Mouse (Mus musculus) megakaryocyte-erythroid progenitor cell, adult 5-6 weeks (primary cell): ENCODE measurements around the gene Rnf144a. TPM values are rescaled to one million over a fixed set of nuclear protein-coding genes. Genes with fewer than 3 reads are reported as not detected.

Source experiments
- ATAC-seq: replicated peaks from 2 replicates; pipeline ENCODE4 v1.8.0; 2016; ENCODE audit warnings: mild to moderate bottlenecking, inconsistent platforms; ENCODE audit not compliant: severe bottlenecking, poor library complexity, low FRiP score, low TSS enrichment
- total RNA-seq, 2 experiments: library from RNA; stranded (forward) in 1 of 2; stranded (reverse) in 1 of 2; fragments of 200-1000, 215-1000 nt in 1 of 2; fragments of >200 nt in 1 of 2; fragmentation: Nextera tagmentation in 1 of 2; gene quantifications; 2 replicates each; pipeline ENCODE4 v1.2.3; 2014 to 2017

The Rnf144a gene
- total RNA-seq, 2 experiments from 2014 or later = 9.9 to 13.4 TPM

DNA sequence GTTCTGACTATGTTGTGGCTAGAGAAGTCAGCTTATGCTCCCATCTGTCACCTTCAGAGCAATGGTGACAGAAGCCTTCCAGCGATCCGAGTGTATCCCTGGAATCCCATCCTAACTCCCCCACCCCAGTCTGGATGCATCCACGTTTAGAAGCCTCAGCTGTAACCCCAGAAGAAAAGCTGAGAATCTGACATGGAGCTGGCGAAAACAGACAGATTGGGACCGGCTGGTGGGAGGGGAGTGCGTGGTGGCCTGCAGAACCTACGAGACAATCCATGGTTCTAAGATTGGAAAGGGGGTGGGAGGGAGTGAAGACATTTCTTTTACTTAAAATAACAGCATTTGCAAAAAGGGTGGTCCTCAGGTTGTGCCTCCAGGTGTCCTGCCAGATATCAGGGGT is 37.4 kb downstream of the Rnf144a start:
- no peak for ATAC-seq

DNA sequence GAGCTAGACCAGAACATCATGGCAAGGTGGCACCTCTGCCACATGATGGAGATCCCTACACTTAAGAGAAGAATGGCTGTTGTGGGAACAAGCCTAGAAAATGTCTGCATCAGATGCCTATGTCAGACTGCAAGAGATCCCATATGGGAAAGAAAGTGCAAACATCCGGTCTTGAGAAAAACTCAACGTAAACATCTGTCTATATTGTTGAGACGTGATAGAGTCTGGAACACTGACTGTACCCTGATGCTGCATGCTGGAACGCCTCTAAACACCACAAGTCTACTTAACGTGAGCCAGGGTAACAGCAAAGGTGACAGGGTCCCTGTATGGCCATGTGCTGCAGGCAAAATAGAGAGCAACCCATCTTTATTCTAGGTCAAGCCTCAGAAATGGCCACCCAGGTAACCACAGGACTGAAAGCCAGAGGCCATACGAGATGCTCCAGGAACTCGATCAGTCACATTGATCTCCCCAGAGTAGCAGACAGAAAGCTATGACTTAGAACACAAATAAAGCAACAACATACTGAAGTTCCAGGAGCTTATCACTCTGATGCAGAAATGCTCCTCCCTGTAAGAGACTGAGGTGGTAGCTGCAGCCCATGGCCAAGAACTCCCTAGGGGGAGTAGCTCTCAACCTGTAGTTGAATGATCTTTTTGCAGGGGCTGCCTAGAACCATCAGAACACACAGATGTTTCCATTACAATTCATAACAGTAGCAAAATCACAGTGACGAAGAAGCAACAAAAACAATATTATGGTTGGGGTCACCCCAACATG is 38.3 kb downstream of the Rnf144a start:
- peak; percentile 84 for ATAC-seq

DNA sequence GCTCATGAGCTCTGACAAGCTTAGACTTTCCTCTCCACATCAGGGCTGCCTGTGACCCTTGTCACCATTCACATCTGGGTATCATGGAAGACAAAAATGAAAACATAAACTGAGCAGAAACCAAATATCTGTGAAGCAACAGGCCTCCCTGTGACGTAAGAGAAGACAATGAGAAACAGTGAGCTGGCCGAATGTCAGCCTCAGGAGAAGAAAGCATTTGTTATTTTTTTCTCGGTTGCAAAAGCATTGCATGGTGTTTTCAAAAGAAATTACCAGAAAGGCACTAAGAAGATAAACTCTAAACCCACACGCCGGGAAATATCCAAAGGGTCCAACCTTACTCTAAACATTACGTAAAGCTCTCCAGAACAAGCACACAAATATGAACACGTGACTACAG is 41.3 kb downstream of the Rnf144a start:
- no peak for ATAC-seq

DNA sequence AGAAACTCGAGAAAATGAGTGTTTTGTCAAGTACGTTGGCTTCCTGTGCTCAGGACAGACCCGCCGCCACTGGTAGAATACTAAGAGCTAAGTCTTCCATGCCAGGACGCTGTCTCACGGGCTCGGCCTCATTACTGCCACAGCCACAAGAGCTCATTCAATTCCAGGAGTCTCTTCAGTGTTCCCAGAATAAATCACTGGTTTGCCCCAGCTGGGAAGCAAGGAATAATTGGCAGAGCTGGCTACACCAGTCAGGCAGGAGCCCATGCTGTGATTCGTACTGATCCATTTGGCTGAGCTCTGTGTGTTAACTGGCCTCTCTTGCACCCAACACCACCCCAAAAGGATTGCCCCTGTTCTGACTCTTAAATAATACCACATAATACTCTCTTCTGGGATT is 45.0 kb downstream of the Rnf144a start:
- ATAC-seq = no peak

DNA sequence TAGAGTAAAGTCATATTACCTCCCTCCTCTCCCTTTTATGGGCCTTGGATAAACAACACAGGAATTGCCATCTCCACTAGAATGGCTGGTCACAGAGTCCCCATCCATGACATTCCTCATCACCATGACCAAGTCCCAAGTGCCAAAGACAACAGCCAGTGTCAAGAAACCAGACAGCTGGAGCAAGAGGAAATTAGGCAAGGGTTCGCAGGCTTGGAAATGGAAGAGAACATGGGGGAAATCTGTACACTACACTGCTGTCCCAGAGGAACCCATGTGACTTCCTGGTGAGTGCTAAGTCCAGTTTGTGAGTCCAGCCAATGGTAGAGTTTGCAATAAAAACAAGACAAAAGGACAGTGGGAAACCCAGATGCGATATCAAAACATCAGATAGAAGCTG is 47.7 kb downstream of the Rnf144a start:
- no peak for ATAC-seq

DNA sequence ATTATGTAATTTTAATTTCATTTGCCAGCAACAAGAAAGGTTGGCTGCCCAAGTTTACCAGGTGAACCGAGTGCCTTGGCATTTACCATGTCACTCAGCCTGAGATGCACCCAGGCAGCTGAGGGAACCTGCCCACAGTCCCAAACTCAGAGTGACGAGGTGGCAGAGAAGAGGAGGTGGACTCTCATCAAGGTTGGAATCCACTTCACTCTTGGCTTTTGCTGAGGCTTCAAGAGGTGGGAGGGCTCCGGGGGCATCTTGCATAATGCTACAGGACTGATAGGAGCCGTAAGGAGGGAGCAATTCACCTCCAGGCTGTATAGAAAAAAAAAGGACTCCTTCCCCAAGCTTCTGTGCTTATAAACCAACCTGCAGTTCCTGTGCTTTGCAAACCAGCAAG is 48.7 kb downstream of the Rnf144a start:
- no peak for ATAC-seq

DNA sequence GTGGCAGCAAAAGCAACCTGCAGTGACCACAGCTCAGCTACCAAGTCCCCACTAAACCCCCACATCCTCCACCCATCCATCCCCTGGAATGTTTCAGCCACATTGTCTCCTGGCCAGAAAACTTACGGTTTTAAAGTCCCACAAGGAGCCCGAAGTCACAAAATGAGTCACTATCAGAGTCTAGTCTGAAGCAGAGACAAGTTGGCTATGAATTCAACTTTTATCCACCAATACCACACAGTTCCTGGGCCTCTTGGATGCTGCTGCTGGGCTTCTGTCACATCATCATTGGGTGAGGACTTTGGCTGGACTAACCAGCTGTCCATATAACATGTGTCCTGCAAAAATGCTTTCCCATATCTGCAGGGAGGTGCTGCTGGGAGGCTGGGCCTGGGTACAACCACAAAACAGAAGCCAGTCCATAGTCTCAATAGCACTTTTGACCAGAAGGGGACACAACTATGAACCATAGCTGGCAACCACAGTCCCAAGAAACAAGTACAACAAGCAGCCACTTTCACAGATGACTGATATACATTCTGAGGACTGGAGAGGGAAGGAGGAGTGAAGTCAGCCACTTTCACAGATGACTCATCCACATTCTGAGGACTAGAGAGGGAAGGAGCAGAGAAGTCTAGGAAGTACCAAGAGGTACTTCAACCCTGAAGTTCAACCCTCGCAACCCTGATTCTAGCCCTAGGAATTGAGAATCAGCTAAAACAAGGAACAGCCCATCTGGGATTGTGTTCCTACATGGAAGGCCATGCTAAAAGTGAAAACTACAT is 49.3 kb downstream of the Rnf144a start:
- ATAC-seq = no peak

DNA sequence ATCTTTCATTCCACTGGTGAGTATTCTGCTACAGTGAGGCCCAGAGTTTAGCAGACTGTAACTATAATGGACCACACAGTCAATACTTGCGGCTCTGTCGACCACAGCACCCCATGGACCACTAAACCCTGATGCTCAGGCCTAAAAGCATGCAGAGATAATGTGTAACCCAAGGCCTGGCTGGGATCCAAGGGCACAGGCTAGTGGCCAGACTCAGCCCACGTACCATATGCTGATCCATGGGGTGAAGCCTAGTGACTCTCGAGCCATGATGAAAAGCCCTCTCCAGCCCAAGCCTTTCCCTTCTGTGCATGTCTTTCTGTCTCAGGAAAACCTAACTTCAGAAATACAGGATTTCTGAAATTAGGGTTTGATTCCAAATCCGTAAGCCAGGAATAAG is 50.2 kb downstream of the Rnf144a start:
- no peak for ATAC-seq

DNA sequence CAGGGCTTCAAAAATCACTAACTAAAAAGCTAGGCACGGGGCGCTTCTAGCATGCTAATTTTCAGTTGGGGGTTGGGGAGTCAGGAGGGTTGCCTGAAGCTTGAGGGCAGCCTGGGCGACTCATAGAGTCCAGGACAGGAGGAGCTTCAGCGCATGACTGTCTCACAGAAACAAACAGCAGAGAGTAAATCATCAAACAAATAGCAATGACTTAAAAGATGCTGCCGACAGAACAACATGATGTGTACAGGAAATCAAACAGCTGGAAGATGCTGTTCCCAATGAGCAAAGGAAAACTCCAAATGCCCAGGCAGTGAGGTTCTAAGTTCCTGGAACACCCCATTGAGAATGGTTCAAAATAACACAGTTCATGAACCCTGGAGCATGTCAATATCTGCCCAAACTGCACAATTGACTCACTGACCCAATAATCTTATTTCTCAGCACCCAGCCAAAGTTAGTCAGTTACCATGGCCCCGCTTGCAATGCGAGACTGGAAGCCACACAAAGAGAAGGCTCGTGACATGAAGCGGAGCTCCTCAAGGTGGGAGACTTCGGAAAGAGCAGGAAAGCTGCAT is 54.0 kb downstream of the Rnf144a start:
- ATAC-seq = no peak

DNA sequence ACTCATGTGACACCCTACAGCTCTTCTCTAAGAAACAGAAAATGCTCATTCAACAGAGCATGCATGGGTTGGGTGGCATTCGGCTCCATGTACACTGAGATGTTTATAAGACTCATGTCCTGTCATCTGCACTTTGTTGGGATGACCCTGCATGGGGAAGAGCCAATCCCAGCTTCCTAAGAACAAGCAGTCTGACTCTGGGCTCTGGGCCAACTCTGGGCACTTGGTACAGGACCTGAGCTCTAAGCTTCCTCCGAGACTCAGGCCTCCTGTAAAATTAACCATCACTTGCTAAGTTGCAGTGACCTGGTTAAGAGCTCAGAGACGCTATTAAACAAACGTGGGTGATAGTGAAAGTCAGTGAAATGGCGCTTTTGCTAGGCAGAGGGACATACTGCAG is 55.2 kb downstream of the Rnf144a start:
- no peak for ATAC-seq

DNA sequence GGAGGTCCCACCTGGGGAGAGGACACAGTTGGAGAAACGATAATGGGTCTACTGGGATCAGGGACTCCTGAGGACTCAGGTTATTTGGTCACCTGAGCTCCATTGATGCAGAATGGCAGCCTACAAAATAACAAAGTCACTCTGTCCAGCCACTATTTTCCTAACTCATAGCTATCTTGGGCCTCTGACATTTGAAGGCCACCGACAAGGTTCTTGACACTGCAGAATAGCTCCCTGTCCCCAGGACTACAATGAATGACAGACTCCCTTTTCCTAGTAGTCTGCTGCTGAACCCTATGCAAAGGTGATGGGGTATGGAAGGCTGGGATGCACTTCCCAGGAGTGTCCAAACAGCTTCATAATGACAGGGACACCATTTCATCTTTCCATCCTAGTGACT is 55.8 kb downstream of the Rnf144a start:
- no peak for ATAC-seq

DNA sequence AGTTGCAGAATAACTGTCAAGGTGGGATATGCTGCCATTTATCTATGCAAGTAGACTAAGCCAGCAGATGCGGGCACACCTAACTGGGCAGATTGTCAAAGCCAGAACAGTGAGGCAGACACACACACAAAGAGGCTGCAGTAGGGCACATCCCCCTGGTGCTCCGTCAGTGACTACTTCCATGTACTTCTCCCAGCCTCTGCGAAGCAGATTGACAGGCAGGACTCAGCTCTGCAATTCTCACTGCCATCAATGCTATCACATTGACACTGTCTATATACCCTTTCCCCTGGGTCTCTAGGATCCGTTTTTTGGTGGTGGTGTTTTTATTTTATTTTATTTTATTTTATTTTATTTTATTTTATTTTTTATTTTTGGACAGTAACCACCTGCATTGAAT is 57.8 kb downstream of the Rnf144a start:
- no peak for ATAC-seq

DNA sequence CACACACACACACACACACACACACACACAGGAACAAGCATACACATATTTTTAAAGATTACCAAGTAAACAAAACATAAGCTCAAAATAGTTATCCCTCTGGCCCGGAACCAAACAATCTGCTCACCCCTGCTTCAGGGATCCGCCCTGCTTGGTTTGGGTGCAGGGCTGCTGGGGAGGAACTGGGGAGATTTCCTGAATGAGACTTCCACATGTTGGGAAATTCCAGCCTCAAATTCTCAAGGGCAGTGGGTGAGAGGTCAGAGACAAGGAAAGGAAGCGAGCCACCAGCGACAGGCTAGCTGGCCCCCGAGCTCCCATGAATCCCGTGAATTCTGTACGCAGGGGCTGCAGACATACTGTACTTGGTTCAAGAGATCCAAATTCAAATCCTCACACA is 58.9 kb downstream of the Rnf144a start:
- ATAC-seq = no peak

DNA sequence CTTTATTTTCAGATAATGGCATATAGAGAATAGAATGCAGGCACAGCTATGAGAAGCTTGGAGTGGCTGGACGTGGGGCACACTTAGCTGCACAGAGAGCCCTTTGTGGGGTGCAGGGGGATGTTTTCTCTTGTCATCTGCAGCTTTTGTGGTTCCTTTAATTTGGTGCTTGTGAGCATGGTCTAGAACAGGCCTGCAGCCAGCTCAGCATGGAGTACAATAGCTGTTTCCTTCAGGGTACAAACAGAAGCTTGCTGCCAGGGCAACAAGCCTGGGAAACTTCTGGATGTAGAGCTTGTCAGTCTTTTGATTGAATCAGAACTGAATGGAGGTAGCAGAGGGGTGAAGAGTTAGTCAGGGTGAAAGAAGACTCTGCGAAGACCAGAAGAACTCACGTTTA is 63.7 kb downstream of the Rnf144a start:
- no peak for ATAC-seq

DNA sequence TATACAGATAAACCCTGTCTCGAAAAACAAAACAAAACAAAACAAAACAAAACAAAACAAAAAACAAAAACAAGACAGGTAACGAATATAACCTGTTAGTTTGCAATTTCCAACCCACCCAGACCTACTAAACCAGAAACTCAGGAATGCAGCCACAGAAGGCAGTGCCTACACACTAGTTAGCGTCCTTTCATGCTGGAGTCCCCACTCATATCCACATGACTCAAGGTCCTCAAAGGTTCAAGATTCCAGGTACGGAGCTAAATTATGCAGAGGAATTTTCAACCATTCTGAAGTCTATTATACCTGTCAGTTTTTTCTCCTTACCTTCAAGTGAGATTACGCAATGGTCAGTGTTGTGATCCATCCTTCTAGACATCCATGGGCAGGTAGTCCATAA is 70.6 kb downstream of the Rnf144a start:
- ATAC-seq = no peak

DNA sequence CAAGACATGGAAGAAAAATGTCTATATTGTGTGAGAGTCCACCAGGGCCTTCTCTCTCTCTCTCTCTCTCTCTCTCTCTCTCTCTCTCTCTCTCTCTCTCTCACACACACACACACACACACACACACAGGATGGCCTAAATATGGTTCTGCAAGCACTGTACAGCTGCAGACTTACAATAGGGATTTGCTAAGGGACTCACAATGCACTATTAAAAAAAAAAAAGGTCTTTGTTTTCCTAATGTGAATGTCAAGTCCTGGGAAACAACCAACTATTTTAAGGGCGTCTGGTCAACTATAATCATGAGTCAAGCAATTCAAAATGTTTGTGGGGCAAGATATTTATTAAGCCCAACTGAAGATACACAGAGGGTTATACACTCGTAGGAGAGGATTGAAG is 71.9 kb downstream of the Rnf144a start:
- no peak for ATAC-seq

DNA sequence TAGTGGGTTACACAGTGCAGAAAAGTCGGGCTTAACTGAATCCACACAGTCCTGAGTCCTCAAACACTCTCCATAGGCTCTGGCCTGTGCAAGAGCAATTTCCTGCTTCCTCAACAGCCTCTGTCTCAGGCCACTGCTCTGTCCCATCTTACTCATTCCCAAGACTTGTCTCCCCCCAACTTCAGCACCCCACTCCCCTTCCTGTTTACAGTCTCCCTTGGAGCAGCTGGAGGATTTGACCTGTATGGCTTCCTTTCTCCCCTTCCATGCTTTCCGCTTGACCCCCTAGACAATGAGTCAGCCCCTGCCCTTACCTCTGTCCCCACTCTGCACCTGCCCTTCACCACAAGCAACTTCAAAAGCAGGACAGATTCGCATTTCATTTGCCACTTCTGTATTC is 72.4 kb downstream of the Rnf144a start:
- ATAC-seq = no peak

DNA sequence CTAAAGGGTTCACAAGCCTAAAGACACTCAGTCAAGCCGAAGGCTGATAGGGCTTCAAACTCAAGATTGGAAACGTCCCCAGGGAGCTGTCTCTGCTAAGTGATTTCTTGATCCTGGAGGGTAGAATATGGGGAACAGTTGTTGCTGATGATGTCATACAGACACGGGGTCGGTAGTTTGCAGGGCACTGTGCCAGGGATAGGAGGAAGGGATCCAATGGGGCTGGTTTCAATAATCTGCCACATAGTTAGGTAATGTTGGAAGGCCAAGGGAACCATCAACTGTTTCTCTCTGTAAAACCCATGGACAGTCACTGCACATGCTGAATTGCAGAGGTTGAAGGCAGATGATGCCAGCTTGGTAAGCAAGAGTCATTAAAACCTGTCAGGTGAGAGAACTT is 73.0 kb downstream of the Rnf144a start:
- ATAC-seq = no peak

DNA sequence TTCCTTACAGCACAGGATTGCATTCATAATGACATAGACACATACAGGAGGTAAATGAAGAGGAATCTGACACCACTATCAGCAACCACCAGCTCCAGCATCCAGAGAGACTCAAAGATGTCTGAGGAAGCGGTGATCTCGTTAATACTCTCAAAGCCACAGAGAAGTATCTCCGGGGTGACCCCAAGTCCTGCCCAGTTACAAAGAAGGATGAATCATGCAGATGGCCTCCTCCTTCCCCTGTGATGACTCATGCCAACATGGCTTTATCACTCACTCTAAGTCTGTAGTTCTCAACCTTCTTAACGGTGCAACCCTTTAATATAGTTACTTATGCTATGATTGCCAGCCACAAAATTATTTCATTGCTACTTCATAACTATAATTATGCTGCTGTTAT is 74.4 kb downstream of the Rnf144a start:
- no peak for ATAC-seq

DNA sequence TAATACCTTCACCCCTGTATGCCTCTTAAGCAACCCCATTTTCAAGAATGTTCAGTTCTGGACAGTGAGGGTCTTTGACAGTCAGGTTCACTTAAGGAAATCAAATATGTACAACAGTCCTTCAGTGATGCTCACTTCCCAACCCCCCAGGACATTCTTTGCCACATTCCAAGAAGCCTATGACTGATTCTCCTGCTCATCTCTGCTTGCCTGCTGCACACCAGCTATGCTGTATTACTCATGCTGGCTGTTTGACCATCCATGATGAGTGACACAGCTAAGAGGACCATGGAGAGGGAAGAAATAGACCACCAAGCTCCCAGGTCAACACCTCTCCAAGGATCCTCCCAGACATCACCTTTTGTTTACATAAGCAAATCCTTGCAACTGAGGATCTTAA is 75.2 kb downstream of the Rnf144a start:
- no peak for ATAC-seq

DNA sequence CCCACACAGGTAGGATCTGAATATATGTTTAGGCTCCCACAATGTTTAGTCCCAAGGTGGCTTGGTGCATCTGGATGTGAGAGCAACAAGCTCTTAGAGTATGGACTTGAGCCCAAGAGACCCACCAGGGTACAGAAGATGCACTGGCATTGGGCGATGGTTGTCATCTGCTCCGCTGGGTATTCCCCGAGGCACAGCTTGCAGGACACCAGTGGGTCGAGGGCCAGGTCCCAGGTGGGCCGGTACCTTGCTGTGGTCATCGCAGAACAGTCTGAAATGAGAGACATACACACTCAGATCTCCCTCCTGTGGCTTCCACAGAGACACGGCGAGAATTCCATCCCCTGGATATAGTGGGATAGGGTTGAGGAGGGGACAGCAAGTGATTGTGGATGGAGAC is 75.9 kb downstream of the Rnf144a start:
- ATAC-seq = no peak
